11 mouse cellular contexts compared by ENCODE assay signal in genomic region chr2:153900088-153900487, GRCm38 (mm10).
"Had no signal": no experiment of that assay in that cellular context is flagged by ENCODE, and none has a peak within 500 bp of the region (broad histone marks: within the 10 kb centered on the region; RNA-seq: fewer than 3 reads in every experiment).

Gene Bpifb6 (plus strand): TSS chr2:153900388.

- DNase-seq: right cerebral cortex, adult 18-20 months; right cerebral cortex, postnatal 14 days; right cerebral cortex, postnatal 25 days; right cerebral cortex, postnatal 4 days; spleen, adult 18-20 months; thymus, adult 18-20 months; thymus, adult 2 months; thymus, postnatal 14 days; thymus, postnatal 25 days; thymus, postnatal 36 days; thymus, postnatal 4 days had no signal
